Mouse (Mus musculus) duodenum, adult 2 months (tissue): ENCODE data around the gene Atp1a1. TPM values are rescaled to one million over a fixed set of nuclear protein-coding genes. Genes with fewer than 3 reads are reported as not detected.

Experiments
- polyA plus RNA-seq: library from polyadenylated mRNA; depleted of rRNA; stranded (reverse); fragments of >200 nt; gene quantifications from 2 replicates; pipeline ENCODE4 v1.2.3, GENCODE M21; 2012; ENCODE audit warnings: low replicate concordance; rRNA removed

Atp1a1 gene
- 744 and 1,468 TPM in 2 replicates for polyA plus RNA-seq

DNA sequence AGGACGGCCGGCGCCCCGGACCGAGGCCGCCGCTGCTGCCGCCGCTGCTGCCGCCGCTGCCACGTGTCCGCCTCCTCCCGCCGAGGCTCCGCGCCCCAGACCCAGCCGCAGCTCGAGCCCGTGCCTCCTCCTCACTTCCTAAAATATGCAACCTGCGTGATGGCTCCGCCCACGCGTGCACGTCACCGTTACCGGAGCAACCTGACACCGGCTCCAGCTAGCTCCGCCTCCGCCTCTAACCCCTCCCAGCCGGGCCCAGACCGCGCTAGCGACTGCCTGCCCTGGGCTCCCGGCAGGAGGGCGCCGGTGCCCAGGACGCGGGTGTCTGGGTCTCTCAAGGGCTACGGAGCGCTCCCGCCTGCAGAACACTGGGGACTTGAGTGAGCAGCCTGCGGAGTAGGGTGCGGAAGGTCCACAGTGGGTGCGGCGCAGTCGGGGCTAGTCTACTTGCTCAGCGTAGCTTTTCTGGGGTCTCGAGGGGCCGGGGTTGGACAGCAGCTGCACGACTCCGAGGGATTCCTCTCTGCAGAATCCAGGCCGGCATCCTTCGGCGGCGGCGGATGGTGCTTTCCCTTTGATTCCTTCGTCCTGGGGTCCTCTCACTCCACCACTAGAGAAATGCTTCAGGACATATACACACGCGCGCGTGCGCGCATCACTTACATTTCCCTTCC, at the start of gene Atp1a1:
Atp1a1 (minus strand) TSS at position 135 of the 674 bp plus-strand sequence.

Other genes starting within 250 kb of the Atp1a1 start
- gene Igsf3, start 227.6 kb downstream of the Atp1a1 start, polyA plus RNA-seq, result 5.7 and 9.7 TPM in 2 replicates
- gene Mab21l3, start 244.3 kb upstream of the Atp1a1 start, polyA plus RNA-seq, result 0.11 and 0.17 TPM in 2 replicates